Mouse (Mus musculus): ENCODE measurements around the gene Yjefn3.
"Not testable (repeated sequence)": the region's sequence is repeated elsewhere in the genome, so short reads cannot be mapped to it uniquely, and the experiment has no call there.

Gene Yjefn3

DNA sequence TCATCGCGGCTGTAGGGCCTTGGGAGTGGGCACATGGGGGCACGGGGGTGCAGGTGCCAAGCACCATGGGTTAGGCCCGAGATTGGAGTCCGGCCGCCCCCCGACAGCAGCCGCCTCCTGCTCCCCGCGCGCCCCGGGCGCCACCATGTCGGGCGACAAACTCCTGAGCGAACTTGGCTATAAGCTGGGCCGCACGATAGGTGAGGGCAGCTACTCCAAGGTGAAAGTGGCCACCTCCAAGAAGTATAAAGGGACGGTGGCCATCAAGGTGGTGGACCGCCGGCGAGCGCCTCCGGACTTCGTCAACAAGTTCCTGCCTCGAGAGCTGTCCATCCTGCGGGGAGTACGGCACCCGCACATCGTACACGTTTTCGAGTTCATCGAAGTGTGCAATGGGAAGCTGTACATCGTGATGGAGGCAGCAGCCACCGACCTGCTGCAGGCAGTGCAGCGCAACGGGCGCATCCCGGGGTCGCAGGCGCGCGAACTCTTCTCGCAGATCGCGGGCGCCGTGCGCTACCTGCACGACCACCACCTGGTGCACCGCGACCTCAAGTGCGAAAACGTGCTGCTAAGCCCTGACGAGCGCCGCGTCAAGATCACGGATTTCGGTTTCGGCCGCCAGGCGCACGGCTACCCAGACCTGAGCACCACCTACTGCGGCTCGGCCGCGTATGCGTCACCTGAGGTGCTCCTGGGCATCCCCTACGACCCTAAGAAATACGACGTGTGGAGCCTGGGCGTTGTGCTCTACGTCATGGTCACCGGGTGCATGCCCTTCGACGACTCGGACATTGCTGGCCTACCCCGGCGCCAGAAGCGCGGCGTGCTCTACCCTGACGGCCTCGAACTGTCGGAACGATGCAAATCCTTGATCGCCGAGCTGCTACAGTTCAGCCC is at the start of gene Yjefn3, which contains the start of the genes Tssk6 and Ndufa13:
Gene Yjefn3, minus strand, starts transcription at position 550 of the 900 bp plus-strand sequence.
Gene Tssk6, plus strand, starts transcription at position 22 of the 900 bp plus-strand sequence.
Gene Ndufa13, minus strand, starts transcription at position 396 of the 900 bp plus-strand sequence.
- no peak for DNase-seq (ENCODE audit: extremely low spot score, low read depth, low spot score)

GRCm38 (mm10) chr8:69950300-69950699 is 47.8 kb upstream of the Yjefn3 start:
- no peak for DNase-seq (ENCODE audit: extremely low spot score, low read depth, low spot score)

- DNase-seq (ENCODE audit: extremely low spot score, low read depth, low spot score) = not testable (repeated sequence)
Measured at GRCm38 (mm10) chr8:69942495-69942894, 40.0 kb upstream of the Yjefn3 start.

DNA sequence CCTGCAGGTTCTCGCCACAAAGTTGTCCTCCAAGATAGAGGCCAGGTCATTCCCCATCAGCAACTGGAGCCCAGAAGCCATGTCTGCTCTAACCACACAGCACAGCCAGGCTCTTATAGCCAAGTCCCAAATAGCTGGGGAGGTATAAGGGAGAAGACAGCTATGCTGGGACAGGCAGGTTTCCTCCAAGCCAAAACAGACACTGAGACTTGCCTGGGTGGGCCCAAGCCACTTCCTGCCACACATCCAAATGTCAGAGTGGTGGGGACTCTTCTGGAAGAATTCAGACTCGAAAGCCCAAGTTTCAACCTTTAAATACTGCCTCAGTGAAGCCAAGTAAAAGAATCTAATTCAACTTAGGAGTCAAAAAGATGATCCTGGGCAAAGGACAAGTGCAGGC is 37.9 kb upstream of the Yjefn3 start:
- no peak for DNase-seq (ENCODE audit: extremely low spot score, low read depth, low spot score)

DNA sequence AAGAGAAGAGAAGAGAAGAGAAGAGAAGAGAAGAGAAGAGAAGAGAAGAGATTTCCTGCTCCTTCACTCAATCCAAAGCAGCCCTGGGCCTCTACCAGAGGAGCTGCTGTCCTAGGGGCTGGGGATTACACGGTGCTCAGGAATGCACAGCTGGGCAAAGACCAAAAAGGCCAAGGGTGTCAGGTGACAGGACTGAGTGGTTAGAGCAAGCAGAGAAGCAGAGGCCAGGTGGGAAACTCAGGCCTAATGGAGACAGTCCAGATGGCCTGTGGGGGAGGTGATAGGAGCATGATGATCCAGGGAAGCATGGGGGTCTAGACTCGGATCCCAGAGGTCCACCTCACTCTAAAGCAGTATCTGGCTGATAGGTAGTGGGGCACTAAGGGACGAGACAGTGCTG is 37.1 kb upstream of the Yjefn3 start:
- DNase-seq (ENCODE audit: extremely low spot score, low read depth, low spot score) = peak; percentile 50

DNA sequence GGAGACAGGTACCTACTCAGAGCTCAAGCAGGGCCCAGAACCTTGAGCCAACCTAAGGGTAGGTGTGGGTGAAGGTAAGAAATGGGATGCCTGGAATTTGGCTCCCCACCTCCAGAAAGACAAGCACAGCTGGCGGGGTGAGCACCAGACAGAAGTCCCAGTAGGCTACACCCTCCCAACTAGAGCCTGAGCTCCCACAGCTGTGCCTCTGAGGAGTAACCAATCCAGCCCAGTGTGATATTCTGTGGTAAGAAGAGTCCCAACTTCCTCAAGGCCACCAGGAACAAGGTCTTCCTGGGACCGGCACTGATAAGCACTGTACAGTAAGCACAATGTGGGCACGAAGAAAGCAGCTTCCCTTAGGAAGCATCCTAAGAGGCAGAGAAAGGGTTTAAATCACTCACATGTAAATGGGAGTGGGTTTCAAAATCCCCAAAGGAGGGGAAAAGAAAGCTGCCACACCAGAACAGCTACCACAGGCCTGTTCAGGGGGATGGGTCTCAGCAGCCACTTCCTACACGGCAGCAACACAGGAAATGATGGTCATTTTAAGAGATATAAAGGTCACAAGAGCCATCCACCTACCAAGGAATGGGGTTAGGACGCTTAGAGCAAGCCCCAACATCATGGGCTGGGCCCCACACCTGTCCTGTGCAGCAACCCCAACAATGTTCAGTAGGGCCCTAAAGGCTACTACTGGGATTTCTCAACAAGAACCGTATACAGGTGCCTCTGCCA is 35.9 kb upstream of the Yjefn3 start:
- DNase-seq (ENCODE audit: extremely low spot score, low read depth, low spot score) = no peak

DNA sequence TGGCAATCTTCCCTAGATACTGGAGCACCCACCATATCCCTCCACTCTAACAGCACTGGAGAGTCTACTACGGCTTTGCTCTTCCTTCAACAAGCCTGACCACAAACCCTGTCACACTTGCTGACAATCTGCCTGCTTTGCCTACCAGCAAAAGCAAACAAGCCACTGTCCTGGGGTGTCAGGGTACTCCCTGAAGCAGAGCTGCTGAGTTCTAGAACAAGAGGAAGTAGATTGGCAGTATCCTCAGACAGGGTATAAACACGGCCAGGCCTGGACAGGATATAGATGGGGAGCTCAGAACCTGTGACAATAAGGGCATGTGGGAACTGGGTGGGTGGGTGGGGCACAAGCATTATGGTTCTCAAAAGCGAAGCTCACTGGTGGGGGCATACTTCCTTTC is 35.0 kb upstream of the Yjefn3 start:
- DNase-seq (ENCODE audit: extremely low spot score, low read depth, low spot score) = no peak

- no peak for DNase-seq (ENCODE audit: extremely low spot score, low read depth, low spot score)
Measured at GRCm38 (mm10) chr8:69936050-69936794, 33.7 kb upstream of the Yjefn3 start.

DNA sequence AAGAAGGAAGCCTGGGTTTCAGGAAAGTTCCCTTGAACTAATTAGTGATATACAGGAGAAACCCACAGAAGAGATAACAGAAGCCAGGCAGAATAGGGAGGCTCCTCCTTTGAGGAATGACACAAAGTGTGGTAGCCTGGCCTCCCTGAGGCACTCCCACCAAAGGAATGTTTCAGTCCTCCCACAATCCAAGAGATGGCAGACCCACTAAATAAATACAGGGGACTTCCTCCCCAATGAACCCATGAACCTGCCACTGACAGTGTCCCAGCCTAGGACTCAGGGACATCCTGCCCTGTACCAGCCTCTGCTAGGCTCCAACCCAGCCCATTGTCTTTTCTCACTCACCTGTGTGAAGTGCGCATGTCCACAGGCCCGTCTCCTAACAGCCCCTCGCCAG is 32.9 kb upstream of the Yjefn3 start:
- DNase-seq (ENCODE audit: extremely low spot score, low read depth, low spot score) = no peak

DNA sequence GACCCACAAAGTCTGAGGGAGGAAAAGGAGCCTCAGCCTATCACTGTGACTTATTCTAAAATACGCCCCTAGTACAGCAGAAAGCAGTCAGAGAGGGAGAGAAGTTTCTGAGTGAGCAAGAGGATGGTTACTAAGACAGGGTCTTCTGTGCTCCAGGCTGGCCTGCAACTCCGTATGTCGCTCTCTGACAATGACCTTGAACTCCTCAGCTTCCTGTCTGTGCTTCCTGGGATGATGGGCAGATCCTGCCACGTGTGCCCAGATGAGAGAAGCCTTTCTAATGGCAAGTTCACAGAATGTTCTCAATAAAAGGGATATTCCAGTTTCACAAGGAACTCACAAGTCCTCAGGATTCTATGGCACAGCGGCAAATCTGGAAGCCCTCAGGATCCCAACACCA is 32.1 kb upstream of the Yjefn3 start:
- no peak for DNase-seq (ENCODE audit: extremely low spot score, low read depth, low spot score)

DNA sequence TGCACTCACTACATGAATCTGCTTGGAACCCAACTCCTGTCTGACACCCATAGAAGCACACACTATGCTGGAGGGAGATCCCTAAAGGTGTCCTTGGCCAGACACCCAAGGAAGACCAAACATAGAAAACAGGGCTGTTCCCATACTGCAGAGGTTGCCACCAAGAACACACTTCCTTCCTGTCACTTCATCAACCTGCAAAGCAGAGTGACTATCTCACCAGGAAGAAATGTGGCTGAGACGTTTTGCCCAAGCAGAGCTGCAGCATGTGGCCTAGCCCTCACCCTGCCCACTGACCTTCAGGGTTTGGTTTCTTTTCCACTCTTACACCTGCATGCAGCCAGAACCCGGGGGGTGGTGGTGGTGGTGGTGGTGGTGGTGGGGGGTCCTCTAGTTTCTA is 31.3 kb upstream of the Yjefn3 start:
- no peak for DNase-seq (ENCODE audit: extremely low spot score, low read depth, low spot score)

GRCm38 (mm10) chr8:69926901-69927300 is 24.4 kb upstream of the Yjefn3 start:
- no peak for DNase-seq (ENCODE audit: extremely low spot score, low read depth, low spot score)

- no peak for DNase-seq (ENCODE audit: extremely low spot score, low read depth, low spot score)
Measured at GRCm38 (mm10) chr8:69923986-69924385, 21.5 kb upstream of the Yjefn3 start.

DNA sequence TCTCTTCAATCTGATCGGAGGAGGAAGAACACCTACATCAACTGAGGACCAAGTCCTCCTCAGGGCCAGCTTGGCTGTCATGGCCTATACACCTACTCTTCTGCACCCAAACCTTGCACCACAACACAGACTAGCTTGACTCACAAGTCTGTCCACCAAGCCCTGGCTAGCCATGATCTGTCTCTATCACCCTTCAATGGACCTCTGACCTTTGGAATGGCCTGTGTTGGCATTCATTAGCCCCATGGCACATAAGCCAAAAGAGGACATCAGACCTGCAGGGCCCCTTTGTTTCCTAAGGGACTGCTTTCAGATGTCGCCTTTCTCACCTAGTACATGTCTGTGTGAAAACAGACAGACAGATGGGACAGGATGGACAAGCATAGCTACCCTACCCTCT is 18.6 kb upstream of the Yjefn3 start:
- DNase-seq (ENCODE audit: extremely low spot score, low read depth, low spot score) = no peak

DNA sequence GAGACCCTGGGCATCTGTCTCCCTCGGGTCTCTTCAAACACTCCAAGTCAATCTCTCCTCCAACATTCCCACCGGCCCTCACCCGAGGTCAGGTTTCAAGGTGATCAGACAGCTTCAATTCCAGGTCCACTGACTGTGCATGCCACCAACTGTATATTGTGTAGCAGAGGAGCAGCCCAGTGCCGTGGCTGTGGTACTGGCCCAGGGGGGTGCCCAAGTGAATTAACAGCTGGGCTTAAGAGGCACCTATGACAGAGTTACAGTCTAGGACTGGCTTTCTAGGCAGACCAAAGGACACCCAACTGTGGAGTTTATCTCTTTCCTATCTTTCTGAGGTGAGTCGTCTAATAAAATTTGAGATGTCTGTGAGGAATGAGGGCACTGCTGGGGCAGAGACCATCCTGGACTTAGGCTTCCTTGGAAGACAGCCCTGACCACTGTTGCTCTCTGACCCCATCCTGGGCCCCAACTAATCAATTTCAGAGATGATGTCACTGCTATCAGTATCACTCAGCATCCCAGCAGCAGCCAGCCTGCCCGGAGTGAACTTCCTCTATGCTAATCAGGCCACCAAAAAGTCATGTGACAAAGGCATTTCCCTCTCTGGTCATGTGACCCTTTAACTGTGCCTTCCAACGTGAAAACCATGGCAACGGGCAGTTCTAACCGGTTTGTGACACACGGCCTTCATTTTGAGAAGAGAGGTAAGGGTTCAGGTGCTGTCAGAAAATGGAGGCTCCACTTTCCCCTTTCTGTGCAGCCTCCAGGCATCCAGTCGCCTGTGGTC is 17.6 kb upstream of the Yjefn3 start:
- DNase-seq (ENCODE audit: extremely low spot score, low read depth, low spot score) = no peak

DNA sequence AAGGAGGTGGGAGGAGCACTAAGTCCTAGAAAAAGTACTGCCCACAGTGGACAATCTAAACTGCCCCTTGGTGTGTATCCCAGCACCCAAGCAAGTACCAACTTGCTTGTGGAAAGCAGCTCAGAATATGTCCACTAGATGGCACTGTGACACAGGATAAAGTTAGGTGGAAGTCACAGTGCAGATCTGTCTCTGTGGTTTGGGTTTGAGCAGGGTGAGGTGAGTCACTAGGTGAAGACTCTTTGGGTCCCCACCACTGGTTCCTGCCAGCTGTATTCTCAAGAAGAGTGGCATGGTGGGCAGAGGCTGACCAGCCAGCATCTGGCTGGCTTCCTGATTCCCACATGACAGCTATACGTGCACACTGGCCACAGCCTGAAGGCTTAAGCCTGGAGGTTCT is 16.5 kb upstream of the Yjefn3 start:
- peak; percentile 89 for DNase-seq (ENCODE audit: extremely low spot score, low read depth, low spot score)

GRCm38 (mm10) chr8:69918506-69918905 is 16.0 kb upstream of the Yjefn3 start:
- DNase-seq (ENCODE audit: extremely low spot score, low read depth, low spot score) = no peak

GRCm38 (mm10) chr8:69915748-69916147 is 13.2 kb upstream of the Yjefn3 start:
- no peak for DNase-seq (ENCODE audit: extremely low spot score, low read depth, low spot score)

GRCm38 (mm10) chr8:69914526-69914925 is 12.0 kb upstream of the Yjefn3 start:
- no peak for DNase-seq (ENCODE audit: extremely low spot score, low read depth, low spot score)

- DNase-seq (ENCODE audit: extremely low spot score, low read depth, low spot score) = no peak
Measured at GRCm38 (mm10) chr8:69912478-69913074, 10.1 kb upstream of the Yjefn3 start.

All from hindlimb bud, embryonic 11.5 days (tissue).